Mouse (Mus musculus) erythroid progenitor cell, adult 5-6 weeks (primary cell): Measurements from ENCODE around the gene Ccdc114. TPM values are rescaled to one million over a fixed set of nuclear protein-coding genes. Genes with fewer than 3 reads are reported as not detected.
"Not testable (repeated sequence)": the region's sequence is repeated elsewhere in the genome, so short reads cannot be mapped to it uniquely, and the experiment has no call there.

Experiments
- ATAC-seq: replicated peaks from 2 replicates; pipeline ENCODE4 v1.8.0; 2016; ENCODE audit warnings: moderate number of reproducible peaks, mild to moderate bottlenecking, moderate TSS enrichment, inconsistent platforms; ENCODE audit not compliant: poor library complexity, low FRiP score, severe bottlenecking
- total RNA-seq, 2 experiments: library from RNA; stranded (forward) in 1 of 2; stranded (reverse) in 1 of 2; fragments of 150-400 nt in 1 of 2; fragments of 186-747, 209-891 nt in 1 of 2; gene quantifications; 2 replicates each; pipeline versions ENCODE4 v1.2.3 to v1.2.4; 2015 to 2017; ENCODE audit warnings: low replicate concordance in 2 of 2

Ccdc114 gene
- total RNA-seq (2015; ENCODE audit: low replicate concordance): not detected in 2 replicates
- 2.6 TPM in 1 of 2 replicates, not detected in the other for total RNA-seq (2017; ENCODE audit: low replicate concordance)

GRCm38 (mm10) chr7:45923762-45924428 lies at the start of gene Ccdc114:
TSS of gene Ccdc114 (plus strand) at chr7:45924072.
- ATAC-seq: peak; percentile 55

- no peak for ATAC-seq
Observed at GRCm38 (mm10) chr7:45876895-45877294, 47.0 kb upstream of the Ccdc114 start.

GRCm38 (mm10) chr7:45878278-45878677 lies 45.6 kb upstream of the Ccdc114 start, which contains the start of gene Grin2d:
TSS of gene Grin2d (minus strand) at chr7:45878378.
- ATAC-seq: not testable (repeated sequence)

GRCm38 (mm10) chr7:45880531-45880930 lies 43.3 kb upstream of the Ccdc114 start:
- ATAC-seq: no peak

GRCm38 (mm10) chr7:45881011-45881410 lies 42.9 kb upstream of the Ccdc114 start:
- ATAC-seq: no peak

GRCm38 (mm10) chr7:45887246-45887645 lies 36.6 kb upstream of the Ccdc114 start:
- ATAC-seq: no peak

GRCm38 (mm10) chr7:45892651-45893050 lies 31.2 kb upstream of the Ccdc114 start:
- no peak for ATAC-seq

GRCm38 (mm10) chr7:45895931-45896516 lies 27.8 kb upstream of the Ccdc114 start:
- ATAC-seq: peak; percentile 13

- peak; percentile 86 for ATAC-seq
Observed at GRCm38 (mm10) chr7:45896517-45897257, 27.2 kb upstream of the Ccdc114 start, which contains the start of the genes Syngr4 and Tmem143. TSS of gene Syngr4 (minus strand) at chr7:45896714. TSS of gene Tmem143 (plus strand) at chr7:45896941.

GRCm38 (mm10) chr7:45897258-45897757 lies 26.6 kb upstream of the Ccdc114 start:
- peak; percentile 65 for ATAC-seq

- not testable (repeated sequence) for ATAC-seq
Observed at GRCm38 (mm10) chr7:45898125-45898524, 25.7 kb upstream of the Ccdc114 start.

- ATAC-seq: no peak
Observed at GRCm38 (mm10) chr7:45901562-45901961, 22.3 kb upstream of the Ccdc114 start.

- ATAC-seq: no peak
Observed at GRCm38 (mm10) chr7:45902481-45903002, 21.3 kb upstream of the Ccdc114 start.

- no peak for ATAC-seq
Observed at GRCm38 (mm10) chr7:45906622-45907021, 17.2 kb upstream of the Ccdc114 start.

GRCm38 (mm10) chr7:45908384-45908783 lies 15.5 kb upstream of the Ccdc114 start:
- ATAC-seq: no peak

GRCm38 (mm10) chr7:45909145-45909544 lies 14.7 kb upstream of the Ccdc114 start:
- no peak for ATAC-seq

GRCm38 (mm10) chr7:45914067-45914466 lies 9.8 kb upstream of the Ccdc114 start:
- ATAC-seq: no peak

- no peak for ATAC-seq
Observed at GRCm38 (mm10) chr7:45915011-45915410, 8.9 kb upstream of the Ccdc114 start.

- ATAC-seq: peak; percentile 90
Observed at GRCm38 (mm10) chr7:45916056-45917003, 7.5 kb upstream of the Ccdc114 start.
